Mouse (Mus musculus) layer of hippocampus, postnatal 25 days (tissue): ENCODE results near the gene Il1rapl1. TPM values are rescaled to one million over a fixed set of nuclear protein-coding genes. Genes with fewer than 3 reads are reported as not detected.

Experiments used
- DNase-seq, 2 experiments: peaks; one replicate each; pipeline ENCODE4 v3.0.0; 2022; ENCODE audit warnings: mixed read lengths in 2 of 2, low spot score in 1 of 2; ENCODE audit errors: extremely low spot score in 1 of 2
- total RNA-seq, 2 experiments: library from RNA; stranded (reverse); gene quantifications; 2 replicates each; pipeline ENCODE4 v1.2.3; 2021

Il1rapl1 gene
- total RNA-seq, 2 experiments from 2014 or later, result 16.2 to 20.5 TPM

DNA sequence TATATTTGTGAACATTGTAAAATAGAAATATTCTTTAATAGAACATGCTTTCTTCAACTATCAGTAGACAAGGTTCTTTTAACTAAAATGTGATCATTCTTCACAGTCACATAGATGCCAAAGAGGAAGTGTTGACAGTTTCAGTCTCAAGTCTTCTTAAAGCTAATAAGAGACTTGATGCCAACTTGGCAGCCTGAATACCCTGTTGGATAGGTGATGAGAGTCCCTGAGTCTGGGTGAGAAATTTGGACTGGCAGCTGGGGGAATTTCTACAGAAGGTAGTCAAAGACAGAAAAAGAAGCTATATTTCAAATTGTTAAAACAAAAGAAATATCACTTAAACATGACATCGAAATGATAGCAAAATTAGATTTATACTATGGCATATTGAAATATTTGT is 451.6 kb downstream of the Il1rapl1 start:
- no peak for DNase-seq

DNA sequence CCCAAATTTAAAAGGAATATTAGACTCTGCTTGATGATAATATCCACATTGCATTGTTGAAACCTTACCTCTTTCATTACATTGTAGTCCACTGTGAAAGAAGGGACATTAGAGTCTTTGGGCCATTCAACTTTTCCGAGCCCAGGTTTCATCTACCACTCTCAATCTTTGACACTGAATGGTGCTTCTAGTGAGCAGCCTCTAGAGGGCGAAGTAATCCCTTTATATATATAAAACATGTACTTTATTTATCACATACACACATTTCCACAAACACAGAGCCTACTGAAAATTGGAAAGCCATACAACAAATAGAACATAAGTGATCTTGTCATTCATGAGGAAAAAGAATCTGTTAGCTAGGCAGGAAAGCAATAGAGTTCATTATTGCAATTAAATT is 459.8 kb downstream of the Il1rapl1 start:
- DNase-seq, result no peak

GRCm38 (mm10) chrX:87600914-87601313 is 514.5 kb downstream of the Il1rapl1 start:
- no peak for DNase-seq

DNA sequence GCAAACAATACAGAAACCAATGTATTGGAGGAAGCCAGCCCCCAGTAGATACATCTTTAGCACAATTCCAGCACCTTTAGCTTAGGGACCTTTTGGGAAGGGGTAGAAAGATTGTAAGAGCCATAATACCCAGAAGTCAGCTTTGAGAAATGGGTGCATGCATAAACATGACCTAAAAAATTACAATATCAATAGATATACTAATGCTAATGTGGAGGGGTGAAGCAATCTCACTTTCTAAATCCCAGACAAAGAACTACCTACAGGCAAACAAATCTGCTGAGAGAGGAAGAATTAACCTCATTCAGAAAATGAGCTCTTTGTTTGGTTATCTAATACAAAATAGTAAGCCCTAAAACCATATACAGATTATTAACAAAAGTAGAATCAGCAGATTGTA is 607.4 kb downstream of the Il1rapl1 start:
- DNase-seq, result no peak

- no peak for DNase-seq
Observed at GRCm38 (mm10) chrX:87502604-87503003, 612.8 kb downstream of the Il1rapl1 start.

GRCm38 (mm10) chrX:87483416-87483815 is 632.0 kb downstream of the Il1rapl1 start:
- DNase-seq, result no peak

- peak; percentile 67 to 89 for DNase-seq
Observed at GRCm38 (mm10) chrX:87238191-87238590, 877.3 kb downstream of the Il1rapl1 start.

DNA sequence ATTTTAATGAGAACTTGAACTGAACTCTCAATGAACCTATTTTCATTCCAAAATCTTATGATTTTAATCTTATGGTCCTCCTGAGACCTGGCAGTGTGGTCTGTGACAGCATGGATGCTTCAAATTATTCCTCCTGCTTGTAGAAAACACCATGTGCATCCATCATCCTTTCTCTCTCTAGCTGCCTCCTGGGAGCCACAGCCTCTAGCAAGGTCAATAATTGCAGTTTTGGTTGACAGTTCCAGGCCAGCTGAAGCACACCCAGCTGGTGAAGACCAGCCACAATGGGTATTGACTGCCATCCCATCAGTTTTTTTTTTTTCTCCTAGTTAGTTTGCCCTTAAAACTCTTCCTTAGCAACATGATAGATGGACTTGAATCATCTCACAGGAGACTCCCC is 890.2 kb downstream of the Il1rapl1 start:
- no peak for DNase-seq

GRCm38 (mm10) chrX:87002296-87002695 is 1113.1 kb downstream of the Il1rapl1 start:
- DNase-seq, result no peak

- DNase-seq, result no peak
Observed at GRCm38 (mm10) chrX:86955126-86955525, 1160.3 kb downstream of the Il1rapl1 start.

- DNase-seq, result no peak
Observed at GRCm38 (mm10) chrX:86954614-86955013, 1160.8 kb downstream of the Il1rapl1 start.

GRCm38 (mm10) chrX:86950940-86951339 is 1164.5 kb downstream of the Il1rapl1 start:
- DNase-seq, result no peak

GRCm38 (mm10) chrX:86949112-86949511 is 1166.3 kb downstream of the Il1rapl1 start:
- no peak for DNase-seq

DNA sequence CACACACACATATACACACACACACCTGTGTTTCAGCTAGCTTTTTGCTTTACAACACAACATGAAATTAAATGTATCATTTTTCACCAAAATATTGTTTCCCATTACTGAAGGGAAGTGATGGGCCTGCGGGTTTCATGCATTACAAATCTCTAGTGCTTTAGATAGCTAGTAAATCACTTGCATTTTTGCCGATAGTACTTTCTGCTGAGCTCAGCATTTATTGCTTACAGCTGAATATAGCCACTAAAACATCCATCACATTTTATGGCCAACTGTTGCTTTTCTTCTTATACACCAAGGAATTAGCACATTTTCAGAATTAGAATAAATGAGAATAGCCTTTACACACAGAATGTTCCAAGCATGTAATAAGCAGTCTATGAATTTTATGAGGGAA is 1260.6 kb downstream of the Il1rapl1 start:
- no peak for DNase-seq

DNA sequence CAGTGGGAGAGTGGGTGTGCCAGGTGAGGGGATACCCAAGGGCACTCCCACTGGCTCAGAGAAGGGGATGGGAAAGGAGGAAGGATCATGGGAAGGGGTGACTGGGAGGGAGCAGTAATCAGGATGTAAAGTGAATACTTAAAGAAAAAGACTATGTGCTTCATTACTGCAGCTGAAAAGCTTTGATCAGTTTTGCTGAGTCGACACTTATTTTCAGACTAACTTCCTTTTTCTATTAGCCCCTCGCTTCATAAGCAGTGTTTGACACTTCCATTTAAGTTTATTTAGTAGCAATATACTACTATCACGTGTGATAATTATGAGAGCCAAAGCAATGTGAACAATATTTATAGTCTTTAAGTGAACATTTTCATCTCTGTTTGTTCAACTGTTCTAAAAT is 1307.2 kb downstream of the Il1rapl1 start:
- DNase-seq, result no peak

DNA sequence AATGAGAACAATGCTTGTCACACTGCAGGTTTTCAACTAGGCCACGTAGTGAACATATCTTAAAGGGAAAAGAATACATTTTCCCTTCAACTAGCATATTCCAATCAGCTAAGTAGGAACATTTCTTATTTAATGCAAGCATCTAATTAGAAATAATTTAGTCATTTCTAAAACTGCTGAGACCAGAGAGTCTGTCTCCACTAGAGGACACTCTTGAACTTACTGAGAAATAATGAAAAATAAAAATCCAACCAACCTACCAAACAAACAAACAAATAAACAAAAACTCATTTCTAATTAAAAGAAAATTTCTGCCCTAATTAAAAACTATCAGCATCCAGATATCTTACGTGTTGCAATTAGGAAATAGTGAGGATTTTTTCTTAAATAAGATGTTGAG is 1312.7 kb downstream of the Il1rapl1 start:
- DNase-seq, result no peak

GRCm38 (mm10) chrX:86728803-86729202 is 1386.6 kb downstream of the Il1rapl1 start:
- no peak for DNase-seq
